Mouse (Mus musculus): ENCODE data around the gene Arid3a.

DNA sequence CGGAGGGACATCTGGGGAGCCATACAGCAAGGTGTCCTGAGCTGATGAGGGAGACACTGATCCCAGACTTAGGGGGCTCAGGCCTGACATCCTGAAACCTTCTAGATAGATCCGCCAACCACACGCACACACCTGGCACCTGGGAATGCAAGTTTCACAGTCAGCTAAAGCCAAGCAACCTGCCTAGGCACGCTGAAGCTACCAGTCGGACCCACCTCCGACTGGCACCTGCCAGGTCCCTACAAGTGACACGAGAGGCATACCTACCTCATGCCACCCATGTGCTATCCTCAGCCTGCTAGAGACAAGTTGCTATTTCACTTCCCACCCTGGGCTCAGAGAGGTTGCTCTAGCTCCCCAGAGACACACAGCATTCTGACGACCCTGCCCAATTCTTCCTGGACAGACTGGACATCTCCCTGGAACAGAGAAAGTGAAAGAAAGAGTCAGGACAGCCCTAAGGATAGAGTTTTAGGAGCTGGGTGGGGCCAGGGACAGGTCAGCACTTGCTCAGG lies 62.5 kb downstream of the Arid3a start:
- no peak for TF ChIP-seq MAFK (IDR thresholded peaks at IDR 0.05; ENCODE audit: insufficient read depth, low read depth, low read length)
- no peak for TF ChIP-seq ZC3H11A (IDR thresholded peaks at IDR 0.05; ENCODE audit: borderline replicate concordance, low read depth, low read length)
